Mouse (Mus musculus) heart, adult 2 months (tissue): Measurements from ENCODE around the gene Dusp12.

ENCODE experiments used
- CTCF ChIP-seq: fragments of 200-600 bp; IDR thresholded peaks from 2 replicates; pipeline ENCODE4 v1.8.1; 2022; ENCODE audit warnings: antibody characterized with exemption, mild to moderate bottlenecking, moderate library complexity
- EP300 ChIP-seq: fragments of 200-500 bp; IDR thresholded peaks from 2 replicates; pipeline ENCODE4 v1.6.1; 2011; ENCODE audit warnings: low read depth, low read length, control low read depth; ENCODE audit not compliant: insufficient read depth
- POLR2A ChIP-seq: fragments of 200-500 bp; IDR thresholded peaks from 2 replicates; pipeline ENCODE4 v1.6.1; 2011; ENCODE audit warnings: mild to moderate bottlenecking, low read depth, low read length, control low read depth; ENCODE audit not compliant: insufficient read depth

- TF ChIP-seq CTCF: no peak
- TF ChIP-seq EP300: no peak
- no peak for TF ChIP-seq POLR2A
These were observed 26.7 kb upstream of the Dusp12 start for GRCm38 (mm10) chr1:170911907-170912660.
